Mouse (Mus musculus): ENCODE data around the gene Rnf113a1.

DNA sequence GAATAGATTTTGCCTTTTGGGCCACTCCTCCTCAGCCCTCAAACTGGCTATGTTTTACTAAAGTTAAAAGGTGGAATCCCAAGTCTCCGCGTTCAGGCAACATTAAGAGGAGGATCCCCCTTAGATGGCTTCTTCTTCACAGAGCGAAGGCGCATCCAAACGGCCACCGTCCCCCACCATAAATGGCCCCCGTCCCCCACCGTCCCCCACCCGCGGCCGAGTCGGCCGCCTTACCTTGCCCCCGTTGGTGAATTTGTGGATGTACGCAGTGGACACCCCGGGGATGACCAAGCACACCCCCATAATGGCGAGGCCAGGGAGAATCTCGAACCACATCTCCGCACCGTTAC, 315 bp upstream of the Rnf113a1 start:
- no peak for TF ChIP-seq ZC3H11A (IDR thresholded peaks at IDR 0.05; ENCODE audit: borderline replicate concordance, low read depth, low read length)
- no peak for TF ChIP-seq HCFC1 (IDR thresholded peaks at IDR 0.05; ENCODE audit: borderline replicate concordance, insufficient read depth, low read length)
- TF ChIP-seq MAFK (IDR thresholded peaks at IDR 0.05; ENCODE audit: insufficient read depth, low read depth, low read length): no peak
- no peak for TF ChIP-seq CHD2 (IDR thresholded peaks at IDR 0.05; ENCODE audit: low read depth, low read length)

Data from ES-E14 (cell line).